Mouse (Mus musculus) lung, embryonic 14.5 days (tissue): ENCODE results near the gene Tiam2. TPM values are rescaled to one million over a fixed set of nuclear protein-coding genes. Genes with fewer than 3 reads are reported as not detected.
A peak's percentile ranks its signal among the peaks of the same experiment; 100 is the strongest.

ENCODE experiments used
- ATAC-seq: fragments of 200-750 bp; cut with Nextera tagmentation; 2 replicates; pipeline ENCODE4 v1.8.0; 2017; ENCODE audit warnings: mild to moderate bottlenecking, moderate TSS enrichment, moderate library complexity; ENCODE audit not compliant: insufficient read depth
- DNase-seq: peaks from one replicate; pipeline ENCODE4 v3.0.0-alpha.2; 2015
- H3K27ac ChIP-seq: fragments of 300-500 bp; sonication (generic); 2 replicates; pipeline ENCODE4 v1.5.1; 2014; ENCODE audit warnings: low read depth, mild to moderate bottlenecking, moderate library complexity
- H3K27me3 ChIP-seq: fragments of 300-500 bp; sonication (generic); 2 replicates; pipeline ENCODE4 v1.6.1; 2014; ENCODE audit warnings: low read length, control low read depth; ENCODE audit not compliant: insufficient read depth
- H3K36me3 ChIP-seq: fragments of 300-500 bp; sonication (generic); 2 replicates; pipeline ENCODE4 v1.6.1; 2014; ENCODE audit warnings: control low read depth; ENCODE audit not compliant: insufficient read depth
- H3K4me1 ChIP-seq: fragments of 300-500 bp; sonication (generic); 2 replicates; pipeline ENCODE4 v1.6.1; 2014; ENCODE audit warnings: antibody characterized with exemption, control low read depth; ENCODE audit not compliant: insufficient read depth
- H3K4me2 ChIP-seq: fragments of 300-500 bp; sonication (generic); 2 replicates; pipeline ENCODE4 v1.6.1; 2014; ENCODE audit warnings: mild to moderate bottlenecking
- H3K4me3 ChIP-seq: fragments of 300-500 bp; sonication (generic); 2 replicates; pipeline ENCODE4 v1.5.1; 2014; ENCODE audit warnings: low read depth, low read length
- H3K9ac ChIP-seq: fragments of 300-500 bp; sonication (generic); 2 replicates; pipeline ENCODE4 v1.6.1; 2014
- H3K9me3 ChIP-seq: fragments of 300-500 bp; sonication (generic); 2 replicates; pipeline ENCODE4 v1.6.1; 2016; ENCODE audit warnings: low read depth, low read length, control low read depth
- CTCF ChIP-seq: IDR thresholded peaks from 2 replicates; pipeline ENCODE4 v1.5.1; 2016; ENCODE audit warnings: antibody characterized with exemption, low read depth
- WGBS: fragments of 180-500 bp; shearing (Covaris S2); extraction: QIAGEN DNeasy Blood & Tissue Kit; methylation state at CpG from one replicate; pipeline ENCODE4 v1.1.7; 2014; 5-methylcytosine and 5-hydroxymethylcytosine counted together
- polyA plus RNA-seq: library from polyadenylated mRNA; unstranded; fragments of >200 nt; fragmentation: Nextera tagmentation; extraction: Ambion mirVana; gene quantifications from 2 replicates; pipeline ENCODE4 v1.2.1, GENCODE M21; 2014

The Tiam2 gene
- polyA plus RNA-seq = 6.5 and 7.3 TPM in 2 replicates

DNA sequence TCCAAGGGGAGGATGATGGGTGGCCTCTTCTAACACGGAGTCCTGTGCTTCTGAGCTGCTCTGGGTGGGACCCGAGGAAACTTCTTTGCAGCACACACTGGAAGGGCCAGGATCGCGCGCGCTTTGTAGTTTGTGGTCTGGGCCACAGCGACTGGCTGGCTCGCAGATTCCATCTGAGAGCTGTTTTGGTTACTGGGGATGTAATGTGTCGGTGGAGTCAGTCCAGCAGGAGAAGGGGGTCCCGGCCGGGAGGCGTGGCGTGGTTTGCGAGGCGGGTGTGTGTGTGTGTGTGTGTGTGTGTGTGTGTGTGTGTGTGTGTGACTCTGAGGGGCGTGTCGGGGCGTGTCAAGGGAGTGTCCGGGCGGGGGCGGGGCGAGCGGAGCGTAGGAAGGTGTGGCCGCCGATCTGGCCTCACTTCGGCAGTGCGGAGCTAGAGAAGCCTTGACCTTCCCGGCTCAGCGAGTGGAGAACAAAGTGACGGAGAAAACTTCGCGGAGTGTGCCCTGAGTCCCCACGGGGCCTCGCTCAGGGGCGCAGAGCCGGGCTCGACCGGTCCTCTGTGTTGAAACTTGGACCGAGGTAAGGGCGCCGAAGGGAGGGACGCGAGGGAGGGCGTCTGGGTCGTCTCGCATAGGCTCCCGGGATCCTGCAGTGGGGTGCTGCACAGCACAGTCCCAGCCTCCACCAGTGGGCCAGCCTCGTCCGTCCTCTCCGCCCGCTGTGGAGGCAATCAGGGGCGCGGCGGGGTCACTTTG is at the start of gene Tiam2:
Tiam2 (plus strand) TSS at position 426 of the 755 bp plus-strand sequence.
- Histone ChIP-seq H3K36me3 (no peaks in the 10 kb centered on the region), H3K27ac (peak within 1 kb of the TSS; percentile 55), H3K27me3 (no peaks in the 10 kb centered on the region), H3K4me3 (peak within 1 kb of the TSS; percentile 75), H3K4me2 (peak within 1 kb of the TSS; percentile 90), H3K4me1 (no peaks in the 10 kb centered on the region), H3K9ac (peak within 1 kb of the TSS; percentile 64), H3K9me3 (no peaks in the 10 kb centered on the region)
- DNase-seq (peak; percentile 89), ATAC-seq (peak; percentile 90)
- WGBS = under 1% methylated on average over 54 of the region's 55 CpGs
- no peak for TF ChIP-seq CTCF

- no peak for TF ChIP-seq CTCF
- Histone ChIP-seq H3K4me3 (no peak overlapping the region), H3K27me3 (no peaks in the 10 kb centered on the region), H3K4me1 (peaks cover 7% of the 10 kb centered on the region), H3K4me2 (no peak overlapping the region), H3K27ac (no peak overlapping the region), H3K36me3 (no peaks in the 10 kb centered on the region), H3K9ac (no peak overlapping the region), H3K9me3 (no peaks in the 10 kb centered on the region)
- DNase-seq (no peak), ATAC-seq (no peak)
- 56% methylated on average over 2 of the region's 2 CpGs for WGBS
These were observed 46.1 kb upstream of the Tiam2 start for GRCm38 (mm10) chr17:3280321-3280720.

DNA sequence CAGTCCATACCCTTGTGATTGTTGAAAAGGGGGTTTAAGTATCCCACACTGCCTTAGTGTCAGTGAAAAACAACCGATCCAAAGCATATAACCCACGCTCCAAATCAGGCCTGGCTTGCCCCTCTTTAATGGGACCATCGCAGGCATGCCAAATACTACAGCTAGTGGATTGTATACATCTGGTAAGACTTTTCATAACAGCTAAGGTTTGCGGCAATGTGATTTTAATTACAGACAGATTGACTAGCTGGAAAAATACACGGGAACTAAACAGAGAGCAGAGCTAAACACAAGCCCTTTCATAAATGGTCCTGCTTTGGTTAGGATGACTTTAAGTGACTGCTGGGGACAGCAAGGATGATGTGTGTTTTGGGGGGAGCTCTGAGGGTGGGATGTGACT is 44.4 kb upstream of the Tiam2 start:
- Histone ChIP-seq H3K4me2 (no peak overlapping the region), H3K9ac (no peak overlapping the region), H3K27me3 (no peaks in the 10 kb centered on the region), H3K4me3 (no peak overlapping the region), H3K4me1 (peaks cover 7% of the 10 kb centered on the region), H3K36me3 (no peaks in the 10 kb centered on the region), H3K27ac (no peak overlapping the region), H3K9me3 (no peaks in the 10 kb centered on the region)
- 56% methylated on average over 5 of the region's 5 CpGs for WGBS
- TF ChIP-seq CTCF = no peak
- ATAC-seq = no peak
- no peak for DNase-seq

DNA sequence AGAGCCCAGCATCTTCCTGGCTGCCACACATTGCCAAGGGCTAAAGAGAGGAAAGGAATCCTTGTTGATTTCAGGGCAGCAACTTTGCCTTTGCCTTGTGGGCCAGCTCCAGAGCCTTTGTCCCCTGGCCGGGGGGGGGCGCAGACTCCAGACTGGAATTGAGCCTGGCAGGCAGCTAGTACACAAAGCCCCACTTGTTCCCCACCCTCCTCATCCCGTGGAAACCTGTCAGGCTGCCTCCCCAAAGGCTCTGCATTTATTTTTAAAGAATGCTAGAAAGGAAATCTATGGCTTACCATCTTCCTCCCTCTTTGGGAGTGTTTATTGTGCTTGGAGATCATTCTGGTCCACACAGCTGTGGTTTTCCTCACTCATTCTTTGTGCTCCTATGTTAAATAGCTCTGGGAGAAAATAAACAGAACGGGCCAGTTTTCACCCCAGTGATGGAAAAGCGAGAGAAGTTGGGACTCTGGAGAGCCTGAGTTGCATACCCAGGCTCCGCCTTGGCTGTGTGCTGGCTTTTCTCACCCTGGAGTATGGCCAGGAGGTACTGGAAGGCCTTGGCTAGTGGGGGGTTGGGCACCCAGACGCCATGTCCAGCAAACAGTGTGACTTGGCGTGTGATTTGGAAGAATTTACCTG is 41.2 kb upstream of the Tiam2 start:
- H3K4me2 ChIP-seq = no peak overlapping the region
- TF ChIP-seq CTCF = no peak
- no peaks in the 10 kb centered on the region for H3K27me3 ChIP-seq
- H3K36me3 ChIP-seq = no peaks in the 10 kb centered on the region
- no peaks in the 10 kb centered on the region for H3K9me3 ChIP-seq
- peak; percentile 52 for DNase-seq
- peaks cover 7% of the 10 kb centered on the region for H3K4me1 ChIP-seq
- no peak overlapping the region for H3K4me3 ChIP-seq
- ATAC-seq = peak; percentile 58; the same call in 1 of the 2 replicates
- H3K27ac ChIP-seq = peak overlapping the region; percentile 75
- 21% methylated on average over 8 of the region's 8 CpGs for WGBS
- no peak overlapping the region for H3K9ac ChIP-seq

DNA sequence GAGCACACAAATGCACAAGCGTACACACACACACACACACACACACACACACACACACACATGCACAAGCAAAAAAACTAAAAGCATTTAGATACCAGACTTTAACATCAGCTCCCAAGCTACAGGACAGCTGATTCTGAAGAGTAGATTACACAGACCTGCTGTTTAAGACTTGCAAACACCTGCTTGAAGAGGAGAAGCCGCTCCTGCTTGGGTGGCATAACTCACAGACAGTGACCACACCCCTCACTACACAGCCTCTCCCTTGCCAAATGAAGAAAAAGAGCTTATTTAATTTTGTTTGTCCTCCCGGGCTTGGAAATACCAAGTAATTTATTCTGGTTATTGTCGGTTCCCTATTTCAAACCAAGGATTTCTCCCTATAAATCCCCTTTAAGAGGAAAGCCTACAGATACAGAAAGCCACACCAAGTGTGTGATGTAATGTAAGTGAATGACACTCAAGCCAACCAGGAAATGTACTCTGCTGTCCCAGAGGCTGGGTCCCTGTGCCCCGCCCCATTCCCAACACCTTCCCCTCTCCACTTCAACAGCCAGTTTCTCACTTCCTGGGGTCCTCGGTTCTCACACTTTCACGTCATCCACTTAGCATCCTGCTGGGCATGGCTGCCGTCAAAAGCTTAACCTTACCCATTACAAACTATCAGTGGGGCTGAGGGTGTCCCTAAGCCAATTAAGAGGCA is 40.1 kb upstream of the Tiam2 start:
- TF ChIP-seq CTCF = no peak
- H3K9ac ChIP-seq = no peak overlapping the region
- H3K4me1 ChIP-seq = peaks cover 7% of the 10 kb centered on the region
- H3K9me3 ChIP-seq = no peaks in the 10 kb centered on the region
- peak; percentile 17 for DNase-seq
- ATAC-seq = no peak
- H3K27me3 ChIP-seq = no peaks in the 10 kb centered on the region
- H3K27ac ChIP-seq = no peak overlapping the region
- H3K4me3 ChIP-seq = no peak overlapping the region
- no peak overlapping the region for H3K4me2 ChIP-seq
- 54% methylated on average over 8 of the region's 8 CpGs for WGBS
- no peaks in the 10 kb centered on the region for H3K36me3 ChIP-seq

DNA sequence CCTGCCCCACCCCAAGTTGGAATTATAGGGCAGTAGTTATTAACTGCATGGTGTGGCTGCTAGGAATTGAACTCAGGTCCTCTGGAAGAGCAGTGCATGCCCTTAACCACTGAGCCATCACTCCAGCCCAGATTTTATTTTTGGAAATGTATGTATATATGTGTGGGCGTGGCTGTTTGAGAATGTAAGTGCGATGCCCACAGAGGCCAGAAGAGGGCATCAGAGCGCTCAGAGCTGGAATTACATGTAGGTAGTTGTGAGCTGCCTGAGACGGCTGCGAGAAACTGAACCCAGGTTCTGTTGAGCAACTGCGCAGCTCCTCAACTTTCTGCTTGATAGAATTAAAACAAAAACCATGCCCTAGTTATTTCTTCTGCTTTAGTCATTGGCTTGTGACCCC is 38.0 kb upstream of the Tiam2 start:
- peaks cover 7% of the 10 kb centered on the region for H3K4me1 ChIP-seq
- H3K4me3 ChIP-seq = no peak overlapping the region
- no peaks in the 10 kb centered on the region for H3K9me3 ChIP-seq
- H3K36me3 ChIP-seq = no peaks in the 10 kb centered on the region
- no peak overlapping the region for H3K9ac ChIP-seq
- ATAC-seq (peak; percentile 32; the same call in 1 of the 2 replicates), DNase-seq (peak; percentile 86)
- 29% methylated on average over 6 of the region's 6 CpGs for WGBS
- no peak overlapping the region for H3K27ac ChIP-seq
- peak; percentile 76 for TF ChIP-seq CTCF
- no peak overlapping the region for H3K4me2 ChIP-seq
- H3K27me3 ChIP-seq = no peaks in the 10 kb centered on the region

DNA sequence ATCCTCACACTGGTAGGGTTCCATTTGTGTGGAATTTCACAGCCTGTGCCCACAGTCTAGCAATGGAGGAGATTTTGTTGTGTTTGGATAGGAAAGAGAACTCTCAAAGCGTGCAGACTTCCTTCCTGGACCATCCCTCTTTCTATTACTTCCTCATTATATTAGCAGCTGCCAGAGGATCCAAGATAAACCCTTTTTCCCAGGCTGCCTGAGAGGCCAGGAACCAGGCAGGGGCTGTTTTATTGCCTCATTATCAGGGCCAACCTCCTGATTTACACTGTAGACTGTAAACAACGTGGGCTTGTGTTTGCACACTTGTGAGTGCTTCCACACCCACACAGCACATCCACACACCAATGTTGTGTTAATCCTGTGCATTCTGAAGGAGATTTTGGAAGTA is 31.3 kb upstream of the Tiam2 start:
- H3K4me2 ChIP-seq = no peak overlapping the region
- ATAC-seq = no peak
- no peak overlapping the region for H3K9ac ChIP-seq
- H3K27ac ChIP-seq = no peak overlapping the region
- no peaks in the 10 kb centered on the region for H3K4me1 ChIP-seq
- 22% methylated on average over 2 of the region's 2 CpGs for WGBS
- no peaks in the 10 kb centered on the region for H3K9me3 ChIP-seq
- TF ChIP-seq CTCF = no peak
- no peak overlapping the region for H3K4me3 ChIP-seq
- DNase-seq = no peak
- H3K36me3 ChIP-seq = no peaks in the 10 kb centered on the region
- H3K27me3 ChIP-seq = no peaks in the 10 kb centered on the region
